Mouse (Mus musculus): ENCODE results near the gene Ak2. TPM values are rescaled to one million over a fixed set of nuclear protein-coding genes. Genes with fewer than 3 reads are reported as not detected.

Gene Ak2
- polyA plus RNA-seq, 1 experiment, result 107 TPM

GRCm38 (mm10) chr4:128984600-128984999 is 7.2 kb upstream of the Ak2 start:
- Histone ChIP-seq H3K27ac (ENCODE audit: insufficient read depth, low read length) (no peak overlapping the region), H3K4me3 (ENCODE audit: insufficient read depth, low read length) (no peak overlapping the region), H3K4me1 (ENCODE audit: control insufficient read depth, insufficient read depth, low read length) (no peaks in the 10 kb centered on the region)
- TF ChIP-seq CTCF (IDR thresholded peaks at IDR 0.05; ENCODE audit: borderline replicate concordance, insufficient read depth, low read length) (no peak), POLR2A (IDR thresholded peaks at IDR 0.05; ENCODE audit: low read depth, low read length) (no peak)

DNA sequence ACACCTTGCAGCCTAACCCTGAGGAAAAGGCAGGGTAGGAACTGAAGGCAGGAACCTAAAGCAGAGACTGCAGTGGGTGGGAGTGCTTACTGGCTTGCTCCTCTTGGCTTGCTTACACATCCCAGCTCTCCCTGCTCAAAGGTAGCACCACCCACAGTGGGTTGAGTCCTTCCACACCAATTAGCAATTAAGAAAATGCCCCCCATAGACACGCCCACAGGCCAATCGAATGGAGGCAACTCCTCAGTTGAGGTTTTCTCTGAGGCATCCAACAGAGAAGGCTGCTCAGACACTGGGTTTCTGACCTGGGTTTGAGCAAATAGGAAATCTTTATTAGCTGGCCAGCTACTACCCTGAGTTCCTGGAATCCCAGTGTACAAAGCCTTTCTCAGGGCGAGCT is 2.8 kb upstream of the Ak2 start:
- TF ChIP-seq POLR2A (IDR thresholded peaks at IDR 0.05; ENCODE audit: low read depth, low read length), result no peak
- no peak for TF ChIP-seq CTCF (IDR thresholded peaks at IDR 0.05; ENCODE audit: borderline replicate concordance, insufficient read depth, low read length)
- no peak overlapping the region for H3K27ac ChIP-seq (ENCODE audit: insufficient read depth, low read length)
- H3K4me3 ChIP-seq (ENCODE audit: insufficient read depth, low read length), result no peak overlapping the region

DNA sequence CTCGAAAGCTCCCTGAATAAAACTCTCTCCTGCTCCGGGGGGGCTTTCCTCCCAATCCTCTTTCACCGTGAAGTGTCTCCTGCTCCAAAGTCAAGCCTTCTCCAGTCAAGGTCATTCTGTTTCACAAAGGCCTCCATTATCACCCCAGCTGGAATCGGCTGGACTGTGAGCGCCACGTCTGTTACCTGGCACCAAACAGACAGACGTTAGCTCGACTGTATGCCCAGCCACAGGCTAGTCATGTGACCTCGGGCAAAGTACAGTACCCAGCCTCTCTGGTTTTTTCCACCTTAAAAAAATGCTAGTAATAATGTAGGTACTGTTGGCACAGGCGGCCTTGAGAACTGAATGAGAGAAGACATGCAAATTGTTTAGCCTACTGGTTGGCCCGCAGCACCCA is 2.1 kb upstream of the Ak2 start:
- H3K27ac ChIP-seq (ENCODE audit: insufficient read depth, low read length), result no peak overlapping the region
- H3K4me3 ChIP-seq (ENCODE audit: insufficient read depth, low read length), result no peak overlapping the region
- no peaks in the 10 kb centered on the region; the same call in 1 of the 2 replicates for H3K4me1 ChIP-seq (ENCODE audit: control insufficient read depth, insufficient read depth, low read length)
- TF ChIP-seq POLR2A (IDR thresholded peaks at IDR 0.05; ENCODE audit: low read depth, low read length), result no peak

More for the DNA sequence above, 2.8 kb upstream of the Ak2 start:
- no peaks in the 10 kb centered on the region; the same call in 1 of the 2 replicates for H3K4me1 ChIP-seq (ENCODE audit: control insufficient read depth, insufficient read depth, low read length)

DNA sequence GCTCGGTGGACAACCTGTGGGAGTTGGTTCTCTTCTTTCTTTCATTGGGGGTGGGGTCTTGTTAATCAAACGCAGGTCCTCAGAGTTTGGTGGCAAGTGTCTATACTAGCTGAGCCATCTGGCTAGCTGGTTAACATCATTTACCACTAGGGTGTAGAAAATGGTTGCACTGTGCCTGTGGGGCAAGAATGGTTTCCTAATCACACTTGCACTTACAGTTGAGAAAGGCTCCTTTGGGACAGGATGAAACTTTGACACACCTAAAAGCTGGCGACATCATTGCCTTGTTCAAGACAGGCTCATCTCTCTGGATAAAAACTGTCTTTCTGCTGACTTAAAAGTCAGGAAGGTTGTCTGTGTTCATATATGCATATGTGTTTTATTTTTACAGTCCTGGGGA is 418 bp downstream of the Ak2 start:
- Histone ChIP-seq H3K4me3 (ENCODE audit: insufficient read depth, low read length) (no peak overlapping the region), H3K4me1 (ENCODE audit: control insufficient read depth, insufficient read depth, low read length) (peaks cover 8% of the 10 kb centered on the region), H3K27ac (ENCODE audit: insufficient read depth, low read length) (no peak overlapping the region)
- TF ChIP-seq POLR2A (IDR thresholded peaks at IDR 0.05; ENCODE audit: low read depth, low read length) (no peak), CTCF (IDR thresholded peaks at IDR 0.05; ENCODE audit: borderline replicate concordance, insufficient read depth, low read length) (no peak)

DNA sequence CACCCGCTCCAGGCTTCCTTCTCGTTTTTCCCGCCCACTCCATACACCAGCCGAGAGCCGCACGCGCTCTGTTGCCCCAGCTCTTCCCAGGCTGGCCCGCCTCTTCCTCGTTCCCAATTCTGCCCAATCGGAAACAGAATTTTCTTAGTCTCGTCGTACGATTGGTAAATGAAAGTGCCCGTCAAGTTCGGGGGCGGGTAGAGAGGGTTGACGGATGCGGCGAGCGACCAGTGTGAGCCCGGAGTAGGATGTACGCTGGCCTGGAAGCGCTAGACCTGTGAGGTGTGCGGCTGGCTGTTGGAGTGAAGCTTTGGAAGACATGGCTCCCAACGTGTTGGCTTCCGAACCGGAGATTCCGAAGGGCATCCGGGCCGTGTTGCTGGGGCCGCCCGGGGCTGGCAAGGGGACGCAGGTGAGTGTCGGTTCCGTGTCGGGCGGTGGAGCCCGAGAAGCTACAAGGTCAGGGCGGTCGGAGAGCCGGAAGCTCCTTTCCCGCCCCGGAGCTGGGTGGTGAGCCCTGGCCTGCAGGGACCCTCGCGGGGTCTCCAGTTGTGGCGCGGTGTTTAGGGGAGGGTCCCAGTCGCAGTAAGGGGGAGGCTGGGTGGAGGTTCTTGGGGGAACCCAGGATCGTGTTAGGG is 1.4 kb downstream of the Ak2 start:
- H3K27ac ChIP-seq (ENCODE audit: insufficient read depth, low read length), result no peak overlapping the region; the same call in 1 of the 2 replicates
- TF ChIP-seq CTCF (IDR thresholded peaks at IDR 0.05; ENCODE audit: borderline replicate concordance, insufficient read depth, low read length) (no peak), POLR2A (IDR thresholded peaks at IDR 0.05; ENCODE audit: low read depth, low read length) (peak; percentile 84)
- H3K4me3 ChIP-seq (ENCODE audit: insufficient read depth, low read length), result peak overlapping the region; percentile 89
- H3K4me1 ChIP-seq (ENCODE audit: control insufficient read depth, insufficient read depth, low read length), result peaks cover 13% of the 10 kb centered on the region

GRCm38 (mm10) chr4:128993675-128994074 is 1.9 kb downstream of the Ak2 start:
- Histone ChIP-seq H3K27ac (ENCODE audit: insufficient read depth, low read length) (no peak overlapping the region; the same call in 1 of the 2 replicates), H3K4me1 (ENCODE audit: control insufficient read depth, insufficient read depth, low read length) (peaks cover 13% of the 10 kb centered on the region), H3K4me3 (ENCODE audit: insufficient read depth, low read length) (peak overlapping the region; percentile 89)
- no peak for TF ChIP-seq CTCF (IDR thresholded peaks at IDR 0.05; ENCODE audit: borderline replicate concordance, insufficient read depth, low read length)

- Histone ChIP-seq H3K27ac (ENCODE audit: insufficient read depth, low read length) (no peak overlapping the region), H3K4me1 (ENCODE audit: control insufficient read depth, insufficient read depth, low read length) (peaks cover 13% of the 10 kb centered on the region), H3K4me3 (ENCODE audit: insufficient read depth, low read length) (no peak overlapping the region)
- TF ChIP-seq POLR2A (IDR thresholded peaks at IDR 0.05; ENCODE audit: low read depth, low read length) (no peak), CTCF (IDR thresholded peaks at IDR 0.05; ENCODE audit: borderline replicate concordance, insufficient read depth, low read length) (no peak)
Measured at GRCm38 (mm10) chr4:128995238-128995637, 3.5 kb downstream of the Ak2 start.

- H3K4me1 ChIP-seq (ENCODE audit: control insufficient read depth, insufficient read depth, low read length), result peaks cover 13% of the 10 kb centered on the region
- no peak overlapping the region for H3K27ac ChIP-seq (ENCODE audit: insufficient read depth, low read length)
- no peak overlapping the region for H3K4me3 ChIP-seq (ENCODE audit: insufficient read depth, low read length)
- TF ChIP-seq CTCF (IDR thresholded peaks at IDR 0.05; ENCODE audit: borderline replicate concordance, insufficient read depth, low read length) (no peak), POLR2A (IDR thresholded peaks at IDR 0.05; ENCODE audit: low read depth, low read length) (no peak)
Measured at GRCm38 (mm10) chr4:128997258-128997657, 5.5 kb downstream of the Ak2 start.

- no peak overlapping the region for H3K4me3 ChIP-seq (ENCODE audit: insufficient read depth, low read length)
- no peak overlapping the region for H3K27ac ChIP-seq (ENCODE audit: insufficient read depth, low read length)
- H3K4me1 ChIP-seq (ENCODE audit: control insufficient read depth, insufficient read depth, low read length), result peaks cover 13% of the 10 kb centered on the region
- no peak for TF ChIP-seq POLR2A (IDR thresholded peaks at IDR 0.05; ENCODE audit: low read depth, low read length)
- no peak for TF ChIP-seq CTCF (IDR thresholded peaks at IDR 0.05; ENCODE audit: borderline replicate concordance, insufficient read depth, low read length)
Measured at GRCm38 (mm10) chr4:128998401-128998800, 6.6 kb downstream of the Ak2 start.

- Histone ChIP-seq H3K4me3 (ENCODE audit: insufficient read depth, low read length) (no peak overlapping the region), H3K4me1 (ENCODE audit: control insufficient read depth, insufficient read depth, low read length) (peaks cover 10% of the 10 kb centered on the region; the same call in 1 of the 2 replicates), H3K27ac (ENCODE audit: insufficient read depth, low read length) (no peak overlapping the region)
- TF ChIP-seq POLR2A (IDR thresholded peaks at IDR 0.05; ENCODE audit: low read depth, low read length), result no peak
- TF ChIP-seq CTCF (IDR thresholded peaks at IDR 0.05; ENCODE audit: borderline replicate concordance, insufficient read depth, low read length), result no peak
Measured at GRCm38 (mm10) chr4:129000786-129001185, 9.0 kb downstream of the Ak2 start.
